Mouse (Mus musculus) liver, postnatal 0 days (tissue): ENCODE measurements around the gene Uqcc3.

Experiments used
- CTCF ChIP-seq: sonication (generic); IDR thresholded peaks from 2 replicates; pipeline ENCODE4 v1.5.1; 2016; ENCODE audit warnings: antibody characterized with exemption, low read depth
- EP300 ChIP-seq: IDR thresholded peaks from 2 replicates; pipeline ENCODE4 v1.6.1; 2016; ENCODE audit warnings: antibody characterized with exemption, low read depth, mild to moderate bottlenecking

- TF ChIP-seq EP300, result no peak; the same call in 1 of the 2 replicates
- TF ChIP-seq CTCF, result peak; percentile 70
Observed at GRCm38 (mm10) chr19:8837251-8837791, 43.4 kb downstream of the Uqcc3 start, which contains the start of gene Bscl2.
